Mouse (Mus musculus) Patski (cell line): ENCODE data around the gene 9530077C05Rik. TPM values are rescaled to one million over a fixed set of nuclear protein-coding genes. Genes with fewer than 3 reads are reported as not detected.
"Not testable (repeated sequence)": the region's sequence is repeated elsewhere in the genome, so short reads cannot be mapped to it uniquely, and the experiment has no call there.

ENCODE experiments used
- ATAC-seq: fragments of 100-300 bp; one replicate; pipeline ENCODE4 v1.8.0; 2021
- CTCF ChIA-PET: fragments of 350-600 bp; sonication (Branson Sonifier 250); formaldehyde crosslinking; loops from one replicate; lab custom pipeline; 2022; ENCODE audit warnings: inconsistent platforms; lab: Charles Lee
- POLR2A ChIA-PET: fragments of 350-600 bp; sonication (Branson Sonifier 250); formaldehyde crosslinking; loops from one replicate; lab custom pipeline; 2022; ENCODE audit warnings: antibody characterized with exemption, inconsistent platforms; lab: Charles Lee
- DNase-seq: peaks from one replicate; pipeline ENCODE4 v3.0.0-alpha.2; 2011; ENCODE audit warnings: low read depth, low spot score
- H3K27me3 ChIP-seq: fragments of 371-371 bp; one replicate; pipeline ENCODE4 v1.5.1; 2021
- CTCF ChIP-seq: fragments of 100-300 bp; IDR thresholded peaks from one replicate; pipeline ENCODE4 v1.5.1; 2021
- in situ Hi-C: fragments of 300-500 bp; cut with MboI; formaldehyde crosslinking; loops from 3 replicates; pipeline ENCODE4 v1.11.1; 2018; ENCODE audit warnings: low pct_unique_long_range_greater_than_20kb, mixed read lengths
- polyA plus RNA-seq: library from polyadenylated mRNA; unstranded; gene quantifications from one replicate; pipeline ENCODE4 v1.2.3, GENCODE M21; 2021

Gene 9530077C05Rik
- polyA plus RNA-seq, 1 experiment from 2014 or later, result 12.7 TPM

DNA sequence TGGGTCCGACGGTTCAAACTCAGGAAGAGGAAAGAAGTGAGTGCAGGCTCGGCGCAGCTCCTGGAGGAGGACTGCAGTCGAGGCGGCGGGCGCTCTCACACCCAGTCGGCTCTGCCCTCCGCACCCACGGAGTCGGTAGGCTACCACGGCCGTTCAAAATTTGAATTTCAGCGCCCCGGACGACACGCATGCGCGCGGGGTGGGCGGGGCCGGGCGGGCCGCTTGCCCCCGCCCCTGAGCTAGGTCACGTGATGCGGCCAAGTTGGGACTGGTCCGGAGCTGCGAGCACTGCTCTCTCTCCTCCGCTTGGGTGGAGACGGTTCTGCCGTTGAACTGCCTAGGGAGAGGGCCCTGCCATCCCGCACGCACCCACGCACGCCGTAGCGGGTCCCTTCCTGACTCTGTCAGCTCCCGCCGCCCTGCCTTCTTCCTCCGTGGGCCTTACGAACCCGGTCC, 22.3 kb upstream of the 9530077C05Rik start, which contains the start of gene Anln:
Gene Anln, minus strand, starts transcription at position 168 of the 456 bp plus-strand sequence.
- in situ Hi-C loops, result no loop called here
- DNase-seq (no peak), ATAC-seq (peak; percentile 61)
- CTCF ChIA-PET, result no interaction called here
- no peak for TF ChIP-seq CTCF
- no peaks in the 10 kb centered on the region for H3K27me3 ChIP-seq
- POLR2A ChIA-PET, result interaction anchor here (0.5 to 1.2 kb wide), 2 partner anchors 9 to 41 kb away, joined by 3 read pairs; no protein-coding TSS in a partner anchor

DNA sequence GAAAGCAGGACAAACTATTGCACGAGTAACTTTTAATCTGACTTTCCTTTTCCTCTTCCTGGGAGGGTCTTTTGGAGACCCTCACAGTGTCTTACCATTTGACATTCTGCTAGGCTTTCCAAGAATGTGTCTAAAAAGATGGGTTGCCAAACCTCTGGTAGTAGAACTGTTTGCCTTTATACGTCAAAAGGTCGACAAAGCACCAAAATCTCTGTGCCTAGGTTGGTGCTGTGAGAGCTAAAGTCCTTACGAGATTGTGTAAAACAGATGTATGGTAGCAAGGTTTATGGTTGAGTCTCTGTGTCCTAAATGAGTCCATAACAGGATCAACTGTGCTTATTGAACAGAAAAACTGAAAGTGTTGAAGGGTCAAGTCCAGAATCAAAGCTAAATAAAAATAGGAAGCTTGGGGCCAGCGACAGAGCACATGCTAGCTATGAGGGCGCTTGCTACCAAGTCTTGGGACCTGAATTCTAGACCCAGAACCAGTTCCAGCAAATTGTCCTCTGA, 21.5 kb upstream of the 9530077C05Rik start:
- DNase-seq (no peak), ATAC-seq (no peak)
- ChIA-PET CTCF (no interaction called here), POLR2A (interaction anchor here (0.5 to 1.2 kb wide), 4 partner anchors 8 to 319 kb away, joined by 3 to 5 read pairs (median 3); no protein-coding TSS in a partner anchor)
- in situ Hi-C loops, result no loop called here
- no peaks in the 10 kb centered on the region for H3K27me3 ChIP-seq
- TF ChIP-seq CTCF, result no peak

DNA sequence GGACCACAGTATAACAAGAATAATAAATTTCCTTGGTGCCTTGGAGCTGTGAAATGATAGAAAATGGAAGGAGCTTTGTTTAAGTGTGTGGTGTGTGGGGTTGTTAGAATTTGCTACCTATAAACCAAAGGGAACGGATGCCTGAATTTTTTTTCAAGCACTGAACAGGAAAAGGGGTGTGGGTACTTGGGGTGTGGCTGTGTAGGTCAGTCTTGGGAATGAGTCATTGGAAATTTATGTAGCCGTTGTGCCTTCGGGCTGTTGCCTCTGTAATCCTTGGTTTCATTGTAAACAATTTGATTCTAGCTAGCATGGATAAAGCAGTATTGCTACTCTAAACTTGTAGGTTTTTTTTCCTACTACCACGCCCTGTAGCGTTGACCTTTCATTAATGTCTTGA, 20.9 kb upstream of the 9530077C05Rik start:
- ChIA-PET POLR2A (interaction anchor here (0.5 to 1.2 kb wide), 4 partner anchors 8 to 320 kb away, joined by 3 to 5 read pairs (median 3); no protein-coding TSS in a partner anchor), CTCF (interaction anchor here (0.9 kb wide), 2 partner anchors 38 to 74 kb away, joined by 3 read pairs; no protein-coding TSS in a partner anchor)
- ATAC-seq, result peak; percentile 22
- TF ChIP-seq CTCF, result no peak
- no peak for DNase-seq
- H3K27me3 ChIP-seq, result no peaks in the 10 kb centered on the region
- in situ Hi-C loops, result no loop called here

DNA sequence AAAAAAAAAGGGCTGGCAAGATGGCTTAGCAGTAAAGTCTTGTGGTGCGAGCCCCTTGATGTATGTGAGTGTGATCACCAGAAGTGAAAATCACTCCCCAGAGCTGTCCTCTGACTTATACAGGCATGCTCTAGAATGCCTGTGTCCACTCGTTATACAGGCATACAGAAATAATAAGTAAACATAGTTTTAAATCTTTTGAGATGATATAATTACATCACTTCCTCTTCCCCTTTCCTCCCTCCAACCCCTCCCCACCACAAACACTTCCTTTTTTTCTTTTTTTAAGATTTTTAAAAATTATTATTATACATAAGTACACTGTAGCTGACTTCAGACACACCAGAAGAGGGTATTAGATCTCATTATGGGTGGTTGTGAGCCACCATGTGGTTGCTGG, 16.6 kb upstream of the 9530077C05Rik start:
- in situ Hi-C loops, result loop anchor here (5.0 kb wide), 1 partner anchor 237 kb away; the partner anchor contains the start of gene Pigyl
- CTCF ChIA-PET, result no interaction called here
- DNase-seq, result no peak
- H3K27me3 ChIP-seq, result no peaks in the 10 kb centered on the region
- ATAC-seq, result no peak
- POLR2A ChIA-PET, result no interaction called here
- TF ChIP-seq CTCF, result no peak

DNA sequence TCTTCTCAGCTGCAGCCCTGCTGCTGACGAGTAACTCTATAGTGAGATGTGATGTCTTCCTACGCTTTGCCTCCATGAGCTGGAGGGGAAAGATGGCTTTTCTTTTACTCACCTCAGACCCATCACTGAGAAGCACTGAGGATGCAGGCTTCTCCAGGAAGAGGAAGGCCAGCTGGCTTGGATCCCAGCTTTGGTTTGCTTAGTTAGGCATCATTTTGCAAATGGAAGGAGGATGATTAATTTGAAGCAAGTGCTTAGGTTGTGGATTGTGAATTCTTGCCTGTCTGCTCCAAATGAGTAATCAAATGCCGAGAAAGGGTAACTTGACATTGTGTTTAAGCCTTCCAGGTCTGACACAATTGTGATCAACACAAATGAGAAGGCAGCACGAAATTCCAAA, 12.3 kb upstream of the 9530077C05Rik start:
- in situ Hi-C loops, result loop anchor here (5.0 kb wide), 1 partner anchor 242 kb away; the partner anchor contains the start of gene Pigyl
- no peak for ATAC-seq
- H3K27me3 ChIP-seq, result no peaks in the 10 kb centered on the region
- ChIA-PET CTCF (interaction anchor here (1.5 to 2.7 kb wide), 2 partner anchors 9 to 12 kb away, joined by 5 to 9 read pairs; partner anchors contain the start of gene 9530077C05Rik), POLR2A (interaction anchor here (1.4 to 1.7 kb wide), 2 partner anchors 9 to 14 kb away, joined by 3 read pairs; no protein-coding TSS in a partner anchor)
- no peak for TF ChIP-seq CTCF
- DNase-seq, result no peak

DNA sequence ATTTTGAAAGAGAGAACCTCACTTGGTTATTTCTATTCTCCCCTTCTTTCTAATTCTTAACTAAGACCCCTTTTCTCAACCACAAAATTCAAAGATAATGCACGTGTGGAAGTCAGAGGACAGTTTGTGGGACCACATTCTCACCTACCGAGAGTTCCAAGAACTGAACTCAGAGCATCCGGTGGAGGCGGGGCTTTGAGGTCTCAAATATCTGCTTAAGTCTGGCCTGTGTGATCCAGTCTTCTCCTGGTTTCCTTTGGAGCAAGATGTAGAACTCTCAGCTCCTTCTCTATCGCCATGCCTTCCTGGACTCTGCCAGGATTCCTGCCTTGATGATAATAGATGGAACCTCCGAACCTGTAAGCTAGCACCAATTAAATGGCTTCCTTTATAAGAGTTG, 9.3 kb upstream of the 9530077C05Rik start:
- CTCF ChIA-PET, result no interaction called here
- POLR2A ChIA-PET, result no interaction called here
- no peaks in the 10 kb centered on the region for H3K27me3 ChIP-seq
- no peak for TF ChIP-seq CTCF
- no peak for ATAC-seq
- no peak for DNase-seq
- in situ Hi-C loops, result loop anchor here (10.0 kb wide), 1 partner anchor 337 kb away; no protein-coding TSS in a partner anchor

DNA sequence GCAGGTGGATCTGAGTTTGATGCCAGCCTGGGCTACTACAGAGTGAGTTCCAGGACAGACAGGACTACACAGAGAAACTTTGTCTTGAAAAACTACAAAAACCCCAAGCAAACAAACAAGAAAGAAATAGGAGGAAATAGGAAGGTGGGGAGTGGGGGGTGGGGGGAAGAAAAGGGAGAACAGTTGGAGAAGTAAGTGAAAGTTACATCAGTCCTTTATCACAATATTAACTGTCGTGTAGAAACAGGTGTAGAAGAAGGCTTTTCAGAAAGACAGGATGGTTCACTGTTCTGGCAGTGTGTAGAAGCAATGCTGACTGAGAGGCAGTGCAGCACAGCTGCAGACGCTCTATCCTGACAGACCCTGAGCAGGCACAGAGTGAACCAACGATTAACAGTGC, 8.3 kb upstream of the 9530077C05Rik start:
- DNase-seq, result no peak
- ATAC-seq, result no peak
- CTCF ChIA-PET, result no interaction called here
- no peaks in the 10 kb centered on the region for H3K27me3 ChIP-seq
- in situ Hi-C loops, result loop anchor here (10.0 kb wide), 1 partner anchor 338 kb away; no protein-coding TSS in a partner anchor
- no peak for TF ChIP-seq CTCF
- POLR2A ChIA-PET, result no interaction called here

DNA sequence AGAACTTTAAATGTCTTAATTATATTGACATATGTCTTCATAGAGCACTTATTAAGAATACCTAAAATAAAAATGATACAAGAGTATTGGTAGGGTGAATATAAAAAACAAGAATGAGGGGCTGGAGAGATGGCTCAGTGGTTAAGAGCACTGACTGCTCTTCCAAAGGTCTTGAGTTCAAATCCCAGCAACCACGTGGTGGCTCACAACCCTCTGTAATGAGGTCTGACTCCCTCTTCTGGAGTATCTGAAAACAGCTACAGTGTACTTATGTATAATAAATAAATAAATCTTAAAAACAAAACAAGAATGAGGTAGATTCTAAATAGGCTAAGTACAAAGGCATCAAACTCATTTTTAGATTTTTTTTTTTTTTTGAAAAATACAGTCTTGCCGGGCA, 7.8 kb upstream of the 9530077C05Rik start:
- POLR2A ChIA-PET, CTCF ChIA-PET, DNase-seq, H3K27me3 ChIP-seq, ATAC-seq: not testable (repeated sequence)
- in situ Hi-C loops, result loop anchor here (10.0 kb wide), 1 partner anchor 339 kb away; no protein-coding TSS in a partner anchor

DNA sequence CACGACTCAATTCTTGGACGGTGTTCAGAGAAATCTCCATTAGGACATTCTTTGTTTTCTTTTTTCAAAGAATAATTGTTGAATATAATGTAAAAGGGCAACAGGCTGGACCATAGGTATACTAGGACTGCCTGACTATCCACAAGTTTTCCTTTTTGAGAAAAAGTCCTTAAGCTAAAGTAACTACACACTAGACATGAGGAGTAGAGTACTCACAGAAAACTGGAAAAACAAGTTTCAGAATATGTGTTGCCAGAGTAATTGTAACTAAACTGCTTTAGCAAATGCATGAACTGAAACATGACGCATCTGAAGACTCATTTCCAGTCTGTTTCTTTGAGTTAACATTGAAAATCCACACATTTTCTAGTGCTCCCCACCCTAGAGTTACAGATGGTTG, 5.9 kb upstream of the 9530077C05Rik start:
- POLR2A ChIA-PET, result no interaction called here
- in situ Hi-C loops, result loop anchor here (10.0 kb wide), 1 partner anchor 341 kb away; no protein-coding TSS in a partner anchor
- DNase-seq (no peak), ATAC-seq (no peak)
- CTCF ChIA-PET, result no interaction called here
- no peak for TF ChIP-seq CTCF
- H3K27me3 ChIP-seq, result no peaks in the 10 kb centered on the region

DNA sequence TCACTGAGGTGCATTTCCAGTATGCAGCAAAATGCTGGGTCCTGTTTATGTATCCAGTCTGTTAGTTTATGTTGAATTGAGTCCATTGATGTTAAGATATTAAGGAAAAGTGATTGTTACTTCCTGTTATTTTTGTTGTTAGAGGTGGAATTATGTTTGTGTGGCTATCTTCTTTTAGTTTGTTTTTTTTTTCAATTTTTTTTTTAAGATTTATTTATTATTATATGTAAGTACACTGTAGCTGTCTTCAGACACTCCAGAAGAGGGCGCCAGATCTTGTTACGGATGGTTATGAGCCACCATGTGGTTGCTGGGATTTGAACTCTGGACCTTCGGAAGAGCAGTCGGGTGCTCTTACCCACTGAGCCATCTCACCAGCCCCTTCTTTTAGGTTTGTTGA, 3.7 kb upstream of the 9530077C05Rik start:
- H3K27me3 ChIP-seq, POLR2A ChIA-PET, ATAC-seq, DNase-seq: not testable (repeated sequence)
- peak; percentile 35 for TF ChIP-seq CTCF
- CTCF ChIA-PET, result interaction anchor here (1.3 to 1.7 kb wide), 2 partner anchors 9 to 252 kb away, joined by 5 to 6 read pairs; no protein-coding TSS in a partner anchor
- in situ Hi-C loops, result loop anchor here (10.0 kb wide), 1 partner anchor 343 kb away; no protein-coding TSS in a partner anchor
